Mouse (Mus musculus) liver, postnatal 0 days (tissue): ENCODE data around the gene Gtpbp4.

ENCODE experiments used
- CTCF ChIP-seq: sonication (generic); IDR thresholded peaks from 2 replicates; pipeline ENCODE4 v1.5.1; 2016; ENCODE audit warnings: antibody characterized with exemption, low read depth
- EP300 ChIP-seq: IDR thresholded peaks from 2 replicates; pipeline ENCODE4 v1.6.1; 2016; ENCODE audit warnings: antibody characterized with exemption, low read depth, mild to moderate bottlenecking

- no peak for TF ChIP-seq CTCF
- no peak for TF ChIP-seq EP300
Measured at GRCm38 (mm10) chr13:9019713-9020112, 23.8 kb upstream of the Gtpbp4 start.
